Mouse (Mus musculus) stomach, embryonic 14.5 days (tissue): ENCODE results near the gene Cdr1. TPM values are rescaled to one million over a fixed set of nuclear protein-coding genes. Genes with fewer than 3 reads are reported as not detected.

ENCODE experiments used
- ATAC-seq: fragments of 200-750 bp; cut with Nextera tagmentation; 2 replicates; pipeline ENCODE4 v1.8.0; 2017; ENCODE audit warnings: low read depth, moderate TSS enrichment; ENCODE audit not compliant: insufficient number of reproducible peaks, insufficient read depth, low FRiP score
- H3K27ac ChIP-seq: fragments of 300-500 bp; sonication (generic); 2 replicates; pipeline ENCODE4 v1.5.1; 2014; ENCODE audit warnings: mild to moderate bottlenecking, low read length, moderate library complexity, mixed read lengths
- H3K27me3 ChIP-seq: fragments of 300-500 bp; sonication (generic); 2 replicates; pipeline ENCODE4 v1.6.1; 2014; ENCODE audit warnings: low read length, control low read depth, mixed read lengths; ENCODE audit not compliant: control insufficient read depth, insufficient read depth
- H3K36me3 ChIP-seq: fragments of 300-500 bp; sonication (generic); 2 replicates; pipeline ENCODE4 v1.6.1; 2014; ENCODE audit warnings: mild to moderate bottlenecking, control low read depth, low read length, moderate library complexity, mixed read lengths; ENCODE audit not compliant: control insufficient read depth, insufficient read depth
- H3K4me1 ChIP-seq: fragments of 300-500 bp; sonication (generic); 2 replicates; pipeline ENCODE4 v1.6.1; 2014; ENCODE audit warnings: low read length, control low read depth, mixed read lengths; ENCODE audit not compliant: control insufficient read depth, insufficient read depth
- H3K4me2 ChIP-seq: fragments of 300-500 bp; sonication (generic); replicated peaks from 2 replicates; pipeline ENCODE4 v1.6.1; 2014; ENCODE audit warnings: low read depth, low read length, control low read depth
- H3K4me3 ChIP-seq: fragments of 300-500 bp; sonication (generic); 2 replicates; pipeline ENCODE4 v1.5.1; 2014; ENCODE audit warnings: low read depth, low read length, control low read depth
- H3K9ac ChIP-seq: fragments of 300-500 bp; sonication (generic); replicated peaks from 2 replicates; pipeline ENCODE4 v1.6.1; 2014; ENCODE audit warnings: low read depth, mild to moderate bottlenecking, control low read depth, low read length, moderate library complexity, mixed read lengths
- H3K9me3 ChIP-seq: fragments of 300-500 bp; sonication (generic); 2 replicates; pipeline ENCODE4 v1.6.1; 2016; ENCODE audit warnings: low read depth, low read length, control low read depth; ENCODE audit not compliant: control insufficient read depth
- WGBS: fragments of 180-500 bp; shearing (Covaris S2); extraction: QIAGEN DNeasy Blood & Tissue Kit; methylation state at CpG from one replicate; pipeline ENCODE4 v1.1.7; 2014; 5-methylcytosine and 5-hydroxymethylcytosine counted together
- polyA plus RNA-seq: library from polyadenylated mRNA; unstranded; fragments of >200 nt; fragmentation: Nextera tagmentation; extraction: Ambion mirVana; gene quantifications from 2 replicates; pipeline ENCODE4 v1.2.1, GENCODE M21; 2014

The Cdr1 gene
- polyA plus RNA-seq: 0.49 TPM in 1 of 2 replicates, not detected in the other

DNA sequence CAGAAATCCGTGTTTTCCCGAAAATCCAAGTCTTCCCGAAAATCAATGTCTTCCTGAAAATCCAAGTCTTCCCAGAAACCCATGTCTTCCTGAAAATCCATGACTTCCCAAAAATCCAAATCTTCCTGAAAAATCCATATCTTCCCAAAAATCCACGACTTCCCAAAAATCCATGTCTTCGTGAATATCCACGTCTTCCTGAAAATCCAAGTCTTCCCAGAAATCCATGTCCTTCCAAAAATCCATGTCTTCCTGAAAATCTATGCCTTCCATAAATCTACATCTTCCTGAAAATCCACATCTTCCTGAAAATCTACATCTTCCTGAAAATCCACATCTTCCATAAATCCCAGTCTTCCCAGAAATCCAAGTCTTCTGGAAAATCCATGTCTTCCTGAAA, at the start of gene Cdr1:
Cdr1 (minus strand) TSS at position 101 of the 400 bp plus-strand sequence.
- ATAC-seq: no peak
- Histone ChIP-seq H3K36me3 (no peaks in the 10 kb centered on the region), H3K4me1 (no peaks in the 10 kb centered on the region), H3K9ac (no peak within 1 kb of the TSS), H3K27ac (no peak within 1 kb of the TSS), H3K4me2 (no peak within 1 kb of the TSS), H3K9me3 (peaks cover 9% of the 10 kb centered on the region; the same call in 1 of the 2 replicates), H3K4me3 (no peak within 1 kb of the TSS), H3K27me3 (no peaks in the 10 kb centered on the region)
- WGBS: 92% methylated on average over 6 of the region's 6 CpGs

DNA sequence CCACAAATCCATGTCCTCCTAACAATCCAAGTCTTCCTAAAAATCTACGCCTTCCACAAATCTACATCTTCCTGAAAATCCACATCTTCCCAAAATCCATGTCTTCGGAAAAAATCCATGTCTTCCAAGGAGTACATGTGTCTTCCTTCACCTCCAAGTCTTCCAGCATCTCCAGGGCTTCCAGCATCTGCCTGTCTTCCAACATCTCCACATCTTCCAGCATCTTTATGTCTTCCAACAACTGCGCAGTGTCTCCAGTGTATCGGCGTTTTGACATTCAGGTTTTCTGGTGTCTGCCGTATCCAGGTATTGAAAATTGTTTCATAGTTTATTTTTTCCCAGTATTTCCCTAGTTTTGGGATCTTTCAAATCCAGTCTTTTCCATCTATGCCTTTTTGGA, 511 bp upstream of the Cdr1 start:
- H3K27ac ChIP-seq: no peak overlapping the region
- WGBS: 96% methylated on average over 6 of the region's 6 CpGs
- no peaks in the 10 kb centered on the region for H3K27me3 ChIP-seq
- no peaks in the 10 kb centered on the region for H3K36me3 ChIP-seq
- ATAC-seq: no peak
- H3K4me2 ChIP-seq: no peak overlapping the region
- no peak overlapping the region for H3K4me3 ChIP-seq
- no peaks in the 10 kb centered on the region for H3K4me1 ChIP-seq
- peaks cover 9% of the 10 kb centered on the region; the same call in 1 of the 2 replicates for H3K9me3 ChIP-seq
- H3K9ac ChIP-seq: no peak overlapping the region

DNA sequence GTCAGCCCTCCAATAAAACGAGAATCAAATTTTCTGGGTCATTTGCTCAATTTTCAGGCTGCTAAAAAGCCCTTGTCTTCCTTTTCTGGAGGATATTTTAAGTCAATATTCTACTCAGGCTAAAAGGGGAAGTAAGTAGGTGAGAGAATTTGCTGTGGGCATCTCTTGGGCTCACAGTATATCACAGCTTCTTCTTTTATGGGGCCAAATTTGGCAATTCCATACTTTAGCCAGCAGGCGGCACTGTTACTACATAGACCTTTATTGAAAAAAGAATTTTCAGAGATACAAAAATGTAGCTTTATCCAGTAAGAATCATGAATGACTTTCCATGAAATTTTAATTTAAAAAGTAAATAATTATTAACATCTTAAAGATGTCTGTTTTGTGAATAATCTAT, 18.8 kb downstream of the Cdr1 start:
- no peak overlapping the region for H3K4me2 ChIP-seq
- H3K36me3 ChIP-seq: no peaks in the 10 kb centered on the region
- H3K4me3 ChIP-seq: no peak overlapping the region
- ATAC-seq: no peak
- H3K27ac ChIP-seq: no peak overlapping the region
- WGBS: 46% methylated on average over 2 of the region's 2 CpGs
- no peaks in the 10 kb centered on the region for H3K27me3 ChIP-seq
- H3K4me1 ChIP-seq: no peaks in the 10 kb centered on the region
- H3K9me3 ChIP-seq: no peaks in the 10 kb centered on the region
- H3K9ac ChIP-seq: no peak overlapping the region

DNA sequence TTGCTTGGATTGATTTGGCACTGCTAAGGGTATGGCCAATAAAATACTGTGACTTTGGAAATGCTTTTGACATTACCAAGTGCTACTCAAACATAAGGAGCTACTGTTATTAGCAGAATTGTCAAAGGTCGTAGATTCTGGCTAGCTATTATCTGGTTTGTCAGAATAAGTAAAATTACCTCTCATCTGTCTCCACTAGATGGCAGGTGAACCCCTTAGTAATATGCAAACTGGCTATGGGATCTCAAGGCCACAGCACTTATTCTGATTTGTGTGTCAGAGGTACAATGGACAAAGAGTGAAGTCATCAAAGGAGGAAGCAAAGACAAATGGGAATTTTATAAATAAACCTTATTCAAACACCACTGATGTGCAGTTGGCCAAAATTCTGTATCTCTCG, 24.1 kb downstream of the Cdr1 start:
- Histone ChIP-seq H3K9ac (no peak overlapping the region), H3K4me2 (no peak overlapping the region), H3K27me3 (no peaks in the 10 kb centered on the region), H3K27ac (no peak overlapping the region), H3K4me3 (no peak overlapping the region), H3K36me3 (no peaks in the 10 kb centered on the region), H3K4me1 (no peaks in the 10 kb centered on the region), H3K9me3 (no peaks in the 10 kb centered on the region)
- 56% methylated on average over 2 of the region's 2 CpGs for WGBS
- ATAC-seq: no peak

DNA sequence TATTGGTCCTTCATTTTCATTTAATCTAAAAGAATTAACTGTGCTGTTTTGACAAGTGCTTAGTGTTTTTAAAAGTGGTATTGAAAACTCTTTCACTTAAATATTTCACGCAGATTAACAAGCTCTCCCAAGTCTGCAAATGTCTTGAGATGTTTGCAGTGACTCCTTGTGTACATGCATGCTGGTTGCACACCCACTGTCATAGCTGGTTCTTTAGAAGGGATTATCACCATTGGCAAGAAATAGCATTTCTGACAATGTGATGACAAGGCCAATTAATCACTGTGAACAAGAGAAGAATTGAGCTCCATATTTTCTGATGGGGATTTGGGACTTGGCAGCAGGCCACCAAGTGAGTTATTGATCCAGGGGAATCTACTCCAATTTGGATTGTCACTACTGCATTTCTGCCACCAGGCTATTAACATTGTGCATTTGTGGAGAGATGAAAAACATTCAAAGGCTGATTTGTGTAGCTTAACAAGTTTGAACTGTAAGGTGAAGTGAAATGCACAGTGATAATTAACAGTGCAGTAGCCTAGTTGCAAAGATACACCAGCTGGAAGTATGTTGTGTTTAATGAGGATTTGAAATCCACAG, 30.6 kb downstream of the Cdr1 start:
- 86% methylated on average over 1 of the region's 1 CpGs for WGBS
- no peaks in the 10 kb centered on the region for H3K4me1 ChIP-seq
- H3K27me3 ChIP-seq: no peaks in the 10 kb centered on the region
- H3K9ac ChIP-seq: no peak overlapping the region
- H3K27ac ChIP-seq: no peak overlapping the region
- H3K36me3 ChIP-seq: no peaks in the 10 kb centered on the region
- H3K9me3 ChIP-seq: no peaks in the 10 kb centered on the region
- no peak overlapping the region for H3K4me3 ChIP-seq
- ATAC-seq: no peak
- no peak overlapping the region for H3K4me2 ChIP-seq

DNA sequence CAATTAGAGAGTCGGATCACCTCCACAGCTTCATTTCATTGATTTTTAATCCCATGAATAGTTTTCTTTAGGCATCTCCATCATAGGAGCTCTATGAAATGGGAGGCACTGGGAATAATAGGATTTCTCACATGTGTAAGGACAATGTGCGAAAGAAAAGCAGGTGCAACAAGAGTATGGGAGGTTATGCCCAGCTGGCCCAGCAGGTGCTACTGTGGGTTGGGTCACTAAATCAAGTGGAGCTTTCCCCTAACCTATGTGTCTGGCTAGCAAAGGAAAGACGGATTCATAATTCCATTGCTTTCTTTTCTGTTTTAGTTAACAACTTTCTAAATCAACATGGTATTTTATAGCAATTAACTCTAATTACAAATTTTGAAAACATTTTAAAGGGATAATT, 31.1 kb downstream of the Cdr1 start:
- WGBS: 78% methylated on average over 3 of the region's 3 CpGs
- ATAC-seq: no peak
- Histone ChIP-seq H3K27ac (no peak overlapping the region), H3K4me1 (no peaks in the 10 kb centered on the region), H3K9me3 (no peaks in the 10 kb centered on the region), H3K36me3 (no peaks in the 10 kb centered on the region), H3K4me3 (no peak overlapping the region), H3K9ac (no peak overlapping the region), H3K27me3 (no peaks in the 10 kb centered on the region), H3K4me2 (no peak overlapping the region)

DNA sequence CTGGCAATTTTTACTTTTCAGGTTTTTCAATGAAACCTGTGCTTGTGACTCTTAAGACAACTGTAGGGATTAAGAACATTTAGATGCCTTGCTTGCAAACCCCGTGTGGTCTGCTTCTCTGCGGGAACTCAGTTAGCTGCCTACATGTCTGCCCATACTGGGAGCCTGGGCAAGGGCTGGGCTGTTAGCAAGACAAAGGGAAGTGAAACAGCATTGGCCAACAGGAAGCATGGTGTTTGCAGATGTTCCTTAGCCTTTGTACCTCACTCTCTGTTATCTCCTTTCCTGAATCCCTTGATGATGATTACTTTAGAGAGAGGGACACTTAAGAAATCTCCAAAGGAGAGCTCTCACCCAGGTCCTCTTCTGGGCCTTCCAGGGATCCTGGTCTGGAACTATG, 38.8 kb downstream of the Cdr1 start:
- Histone ChIP-seq H3K36me3 (no peaks in the 10 kb centered on the region), H3K9ac (no peak overlapping the region), H3K9me3 (no peaks in the 10 kb centered on the region), H3K4me2 (no peak overlapping the region), H3K27me3 (no peaks in the 10 kb centered on the region), H3K4me1 (no peaks in the 10 kb centered on the region), H3K27ac (no peak overlapping the region), H3K4me3 (no peak overlapping the region)
- WGBS: 23% methylated on average over 2 of the region's 2 CpGs
- ATAC-seq: no peak

DNA sequence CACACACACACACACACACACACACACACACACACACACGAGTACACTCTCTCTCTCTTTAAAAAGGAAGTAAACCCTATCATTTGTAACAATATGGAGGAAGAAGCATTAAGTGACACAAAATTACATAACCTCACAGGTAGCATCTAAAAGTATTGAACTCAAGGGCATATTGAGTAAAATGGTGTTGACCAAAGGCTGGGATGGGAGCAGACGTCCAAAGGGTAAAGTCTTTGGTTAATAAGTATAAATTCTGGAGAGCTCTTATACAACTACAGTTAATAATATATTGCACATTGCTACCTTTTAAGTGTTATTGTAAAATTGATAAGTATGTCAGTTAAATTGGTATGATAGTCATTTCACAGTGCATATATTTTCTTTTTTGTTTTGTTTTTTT, 39.9 kb downstream of the Cdr1 start:
- WGBS: 90% methylated on average over 2 of the region's 2 CpGs
- H3K27me3 ChIP-seq: no peaks in the 10 kb centered on the region

DNA sequence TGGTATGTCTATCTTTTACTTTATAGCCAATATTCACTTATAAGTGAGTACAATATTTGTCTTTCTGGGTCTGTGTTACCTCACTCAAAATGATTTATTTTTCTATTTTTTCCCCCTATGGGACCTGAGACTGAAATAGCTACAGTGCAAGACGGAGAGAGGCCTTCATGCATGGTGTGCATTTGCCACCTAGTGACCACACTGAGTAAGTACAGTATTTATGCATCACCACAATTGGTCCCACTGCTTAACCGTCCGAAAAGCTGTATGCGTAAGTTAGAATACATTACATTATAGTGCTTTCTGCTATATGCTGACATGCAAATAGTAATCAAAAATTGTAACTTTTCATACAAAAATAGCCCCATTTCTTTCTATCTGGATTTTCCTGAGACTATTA, 50.8 kb downstream of the Cdr1 start:
- no peak overlapping the region for H3K9ac ChIP-seq
- H3K4me2 ChIP-seq: no peak overlapping the region
- no peaks in the 10 kb centered on the region for H3K9me3 ChIP-seq
- H3K27me3 ChIP-seq: no peaks in the 10 kb centered on the region
- no peaks in the 10 kb centered on the region for H3K4me1 ChIP-seq
- no peak overlapping the region for H3K27ac ChIP-seq
- no peaks in the 10 kb centered on the region for H3K36me3 ChIP-seq
- no peak for ATAC-seq
- 71% methylated on average over 4 of the region's 4 CpGs for WGBS
- no peak overlapping the region for H3K4me3 ChIP-seq

More for the DNA sequence above, 39.9 kb downstream of the Cdr1 start:
- no peak overlapping the region for H3K9ac ChIP-seq
- H3K4me2 ChIP-seq: no peak overlapping the region
- no peaks in the 10 kb centered on the region for H3K4me1 ChIP-seq
- no peak overlapping the region for H3K4me3 ChIP-seq
- ATAC-seq: no peak
- H3K27ac ChIP-seq: no peak overlapping the region
- H3K9me3 ChIP-seq: no peaks in the 10 kb centered on the region
- no peaks in the 10 kb centered on the region for H3K36me3 ChIP-seq
